Mouse (Mus musculus): Measurements from ENCODE around the gene Tcf23. TPM values are rescaled to one million over a fixed set of nuclear protein-coding genes. Genes with fewer than 3 reads are reported as not detected.
A peak's percentile ranks its signal among the peaks of the same experiment; 100 is the strongest.

Gene Tcf23
- polyA plus RNA-seq, 1 experiment = 0.20 TPM

DNA sequence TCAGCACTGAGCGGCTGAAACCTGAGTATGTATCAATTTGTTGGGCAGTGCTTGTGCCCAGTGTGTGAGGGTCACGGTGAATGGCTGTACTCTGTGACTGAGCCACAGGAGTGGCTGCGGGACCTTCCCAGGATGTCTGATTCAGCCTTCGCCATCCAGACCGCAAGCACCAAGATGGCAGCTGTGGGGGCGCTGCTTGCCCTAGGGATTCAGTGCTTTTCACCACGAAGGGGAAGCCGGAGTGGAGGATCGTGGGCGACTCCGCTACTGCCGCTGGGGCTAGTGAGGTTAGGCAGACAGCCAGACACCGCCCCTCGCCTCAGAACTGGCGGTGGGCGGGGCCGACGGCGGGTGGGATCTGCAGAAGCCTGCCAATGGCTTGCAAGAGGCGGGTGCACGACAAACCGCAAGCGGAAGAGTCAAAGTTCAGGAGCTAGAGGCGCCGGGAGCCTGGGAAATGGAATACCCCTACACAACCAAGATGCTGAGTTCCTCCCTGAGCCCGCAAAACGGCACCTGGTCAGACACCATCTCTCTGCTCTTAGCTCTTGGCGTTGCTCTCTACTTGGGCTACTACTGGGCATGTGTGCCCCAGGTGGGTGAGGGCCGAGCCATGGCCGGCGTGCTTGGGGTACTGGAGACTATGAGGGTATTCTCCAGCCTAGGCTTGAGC lies 18.7 kb upstream of the Tcf23 start:
- peak; percentile 89 to 95 for DNase-seq (ENCODE audit: extremely low spot score in 1 of 2, low spot score in 1 of 2)

DNA sequence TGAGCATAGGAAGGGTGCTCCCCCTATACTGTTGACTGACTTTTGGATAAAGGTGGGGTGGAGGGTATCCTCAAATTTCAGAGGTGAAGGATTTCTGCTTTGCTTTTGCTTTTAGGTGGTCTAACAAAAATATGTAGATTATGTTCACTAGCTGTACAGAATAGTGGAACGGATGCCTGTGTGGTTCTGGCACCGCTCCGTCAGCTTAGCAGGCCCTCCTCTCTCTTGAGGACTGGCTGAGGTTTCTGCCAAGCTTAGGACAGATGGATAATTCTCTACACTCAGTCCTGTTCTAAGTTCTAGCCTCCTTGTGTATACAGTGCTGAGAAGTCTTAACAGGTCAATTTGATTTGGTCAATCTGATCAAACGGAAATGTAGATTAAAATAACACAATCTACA lies 18.0 kb upstream of the Tcf23 start:
- no peak for DNase-seq (ENCODE audit: extremely low spot score in 1 of 2, low spot score in 1 of 2)

DNA sequence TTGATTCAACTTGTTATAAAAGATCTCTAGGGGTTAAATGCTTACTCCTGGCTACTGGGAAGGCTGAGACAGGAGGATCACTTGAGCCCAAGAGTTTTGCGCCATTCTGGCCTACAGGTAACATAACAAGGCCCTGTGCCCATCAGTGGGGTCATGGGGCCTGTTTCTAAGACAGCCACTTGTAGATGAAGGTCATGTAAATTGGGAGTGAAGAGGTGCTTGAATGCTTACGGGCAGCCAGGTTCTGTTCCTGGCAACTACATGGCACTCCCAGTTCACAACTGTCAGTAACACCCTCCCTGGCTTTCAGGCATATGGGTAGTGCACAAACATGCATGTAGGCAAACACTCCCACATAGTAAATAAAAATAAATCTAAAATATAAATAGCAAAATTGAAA lies 17.5 kb upstream of the Tcf23 start:
- DNase-seq (ENCODE audit: extremely low spot score in 1 of 2, low spot score in 1 of 2) = no peak

DNA sequence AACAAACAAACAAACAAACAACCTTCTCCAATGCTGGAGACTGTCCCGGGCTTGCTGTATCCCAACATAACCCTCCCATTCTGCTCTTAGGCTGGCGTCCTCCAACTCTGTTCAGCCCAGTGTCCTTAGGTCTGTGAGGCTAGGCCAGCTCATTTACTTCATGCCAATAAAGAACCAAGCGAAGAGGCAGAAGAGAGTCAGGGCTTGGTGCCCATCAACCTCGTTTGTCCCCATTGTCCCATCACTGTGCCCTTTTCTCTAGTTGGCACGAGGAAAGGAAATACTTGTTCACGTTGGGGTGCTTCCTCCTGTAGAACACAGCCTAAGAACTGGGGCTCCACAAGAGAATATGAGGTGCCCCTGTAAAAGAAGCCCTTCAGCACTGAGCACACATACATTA lies 16.8 kb upstream of the Tcf23 start:
- DNase-seq (ENCODE audit: extremely low spot score in 1 of 2, low spot score in 1 of 2) = no peak

DNA sequence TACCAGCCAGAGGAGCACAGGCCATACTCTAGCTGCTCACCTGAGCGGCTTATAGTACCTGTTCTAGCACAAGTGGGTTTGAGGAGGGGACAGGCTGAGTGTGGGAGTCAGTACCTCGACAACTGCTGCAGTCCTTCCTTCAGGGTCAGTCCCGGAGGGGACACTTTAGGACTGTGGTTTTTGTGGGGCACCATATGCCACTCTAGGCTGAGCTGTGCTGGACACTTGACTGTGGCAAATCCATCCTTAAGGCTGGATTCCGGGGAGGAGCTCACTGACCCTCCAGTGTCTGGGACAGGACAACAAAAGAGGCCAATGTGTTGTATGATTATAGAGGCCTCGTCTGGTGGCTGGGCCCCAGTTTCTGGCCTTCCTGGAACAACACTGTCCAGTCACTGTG lies 15.9 kb upstream of the Tcf23 start:
- DNase-seq (ENCODE audit: extremely low spot score in 1 of 2, low spot score in 1 of 2) = no peak

DNA sequence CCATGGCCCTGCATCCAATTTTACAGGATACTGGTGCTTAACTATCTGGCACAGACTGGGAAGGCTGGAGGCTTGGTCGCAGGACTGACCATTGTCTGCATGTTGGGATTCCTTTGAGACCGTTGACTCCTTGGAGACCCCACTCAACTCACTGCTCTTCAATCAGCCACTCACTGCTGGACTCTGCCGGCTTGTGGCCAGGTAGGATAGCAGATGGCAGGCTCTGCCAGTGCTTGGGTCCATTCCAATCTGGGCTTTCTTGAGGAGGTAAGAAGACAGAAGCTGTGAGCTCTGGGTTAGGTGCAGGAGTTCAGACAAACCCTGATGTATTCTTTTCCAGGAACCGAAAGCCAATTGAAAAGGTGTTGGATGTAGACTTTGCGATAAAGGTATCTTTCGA lies 14.4 kb upstream of the Tcf23 start:
- no peak for DNase-seq (ENCODE audit: extremely low spot score in 1 of 2, low spot score in 1 of 2)

DNA sequence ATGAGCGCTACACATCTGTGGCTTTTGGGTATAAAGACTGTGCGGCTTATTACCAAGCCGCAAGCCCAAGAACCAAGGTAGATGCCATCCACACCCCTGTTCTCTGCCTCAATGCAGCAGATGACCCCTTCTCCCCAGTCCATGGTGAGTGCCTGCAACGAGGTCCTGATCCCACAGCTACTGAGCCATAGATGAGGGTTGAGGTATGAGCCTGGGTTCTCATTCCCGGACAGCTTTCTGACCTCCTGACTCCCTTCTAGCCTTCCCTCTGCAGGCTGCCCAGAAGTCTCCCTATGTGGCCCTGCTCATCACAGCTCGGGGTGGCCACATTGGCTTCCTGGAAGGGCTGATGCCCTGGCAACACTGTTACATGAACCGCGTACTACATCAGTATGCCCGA lies 13.9 kb upstream of the Tcf23 start:
- no peak for DNase-seq (ENCODE audit: extremely low spot score in 1 of 2, low spot score in 1 of 2)

DNA sequence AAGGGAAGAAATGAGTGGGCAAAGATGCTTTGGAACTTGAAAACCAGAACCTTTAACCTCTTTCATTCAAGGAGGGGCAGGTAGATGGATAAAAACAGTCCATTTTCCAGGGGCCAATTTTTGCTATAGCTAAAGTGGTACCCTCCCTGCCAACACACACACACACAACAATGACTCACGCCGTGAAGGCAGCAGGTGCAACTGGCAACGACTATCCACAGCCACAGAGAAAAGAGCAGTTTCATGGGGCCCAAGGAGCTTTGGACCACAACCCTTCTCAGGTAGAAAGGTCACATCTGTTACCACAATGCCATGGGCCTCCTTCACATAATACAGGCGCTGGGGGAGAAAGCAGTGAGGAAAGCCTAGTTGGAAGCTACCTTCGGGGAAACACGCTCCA lies 12.7 kb upstream of the Tcf23 start:
- no peak for DNase-seq (ENCODE audit: extremely low spot score in 1 of 2, low spot score in 1 of 2)

DNA sequence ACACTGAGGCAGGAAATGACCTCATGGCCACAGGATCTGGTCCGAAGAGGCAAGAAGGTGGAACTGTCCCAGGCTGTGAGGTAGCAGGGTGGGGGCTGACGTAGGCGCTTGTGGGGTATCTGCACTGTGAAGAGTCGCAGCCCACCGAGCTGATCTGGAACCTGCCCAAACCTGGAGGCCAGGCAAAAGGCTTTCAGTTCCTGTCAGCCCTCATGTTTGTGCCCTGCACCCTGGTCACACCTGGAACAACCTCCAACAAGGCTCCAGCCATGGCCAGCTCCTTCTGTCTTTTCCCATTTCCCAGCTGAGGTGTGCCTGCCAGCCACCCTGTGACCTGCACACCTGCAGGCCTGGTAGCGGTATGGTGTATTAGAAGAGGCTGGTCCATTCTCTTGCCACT lies 10.6 kb upstream of the Tcf23 start:
- no peak for DNase-seq (ENCODE audit: extremely low spot score in 1 of 2, low spot score in 1 of 2)

DNA sequence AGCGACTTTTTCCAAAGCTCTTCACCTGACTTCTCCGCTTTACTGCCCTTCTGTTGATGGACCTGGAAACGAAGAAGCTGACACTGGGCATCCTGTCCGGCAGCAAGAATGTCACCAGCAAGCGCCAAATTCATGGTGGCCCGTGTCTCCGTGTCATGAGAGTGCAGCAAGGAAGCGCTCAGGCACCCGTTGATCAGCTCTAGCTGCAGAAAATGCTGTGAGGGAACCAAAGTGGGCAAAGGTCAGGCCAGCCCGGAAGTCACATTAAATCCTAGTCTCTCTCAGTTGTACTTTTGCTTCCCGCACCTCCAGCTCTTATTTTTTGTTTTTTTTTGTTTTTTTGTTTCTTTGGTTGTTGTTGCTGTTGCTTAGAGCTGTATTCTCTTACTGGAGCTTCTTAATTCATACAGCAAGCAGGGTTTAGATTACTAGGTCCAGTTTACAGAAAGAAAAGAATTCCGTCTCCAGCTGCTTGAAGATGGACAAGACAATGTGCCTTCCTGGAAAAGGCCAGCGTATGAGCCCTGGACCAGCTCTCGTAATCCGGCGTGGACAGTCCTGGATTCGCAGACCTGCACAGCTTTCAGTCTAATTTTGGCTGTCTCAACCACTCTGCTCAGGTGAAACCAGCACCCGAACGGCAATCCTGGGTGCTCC lies 9.1 kb upstream of the Tcf23 start:
- DNase-seq (ENCODE audit: extremely low spot score in 1 of 2, low spot score in 1 of 2) = no peak

DNA sequence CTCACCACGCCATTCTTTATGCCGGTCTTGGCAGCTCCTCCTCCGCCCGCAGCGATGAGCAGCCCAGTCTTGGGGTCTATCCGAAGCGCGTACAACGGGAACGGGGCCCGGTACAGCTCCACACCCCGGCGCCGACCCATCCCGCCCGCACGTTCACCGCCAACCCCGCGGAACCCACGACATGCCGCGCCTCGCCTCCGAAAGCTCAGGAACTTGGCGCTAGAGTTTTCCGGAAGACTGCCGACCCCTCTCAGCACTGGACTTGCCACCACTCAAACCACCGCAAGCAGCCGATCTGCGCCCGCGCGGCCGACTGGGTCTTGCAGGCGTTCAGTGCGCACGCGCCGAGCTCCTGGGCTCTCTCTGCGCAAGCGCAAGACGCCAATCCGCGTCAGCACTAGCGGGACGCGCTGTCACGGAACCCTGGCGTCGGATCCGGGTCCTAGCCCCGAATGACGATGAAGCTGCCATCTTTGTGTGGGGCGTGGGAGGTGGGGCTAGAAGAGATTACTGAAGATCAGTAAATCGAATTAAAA lies 8.4 kb upstream of the Tcf23 start, which contains the start of gene Preb:
Preb (minus strand) TSS at position 396 of the 536 bp plus-strand sequence.
- peak; percentile 96 to 100 for DNase-seq (ENCODE audit: extremely low spot score in 1 of 2, low spot score in 1 of 2)

DNA sequence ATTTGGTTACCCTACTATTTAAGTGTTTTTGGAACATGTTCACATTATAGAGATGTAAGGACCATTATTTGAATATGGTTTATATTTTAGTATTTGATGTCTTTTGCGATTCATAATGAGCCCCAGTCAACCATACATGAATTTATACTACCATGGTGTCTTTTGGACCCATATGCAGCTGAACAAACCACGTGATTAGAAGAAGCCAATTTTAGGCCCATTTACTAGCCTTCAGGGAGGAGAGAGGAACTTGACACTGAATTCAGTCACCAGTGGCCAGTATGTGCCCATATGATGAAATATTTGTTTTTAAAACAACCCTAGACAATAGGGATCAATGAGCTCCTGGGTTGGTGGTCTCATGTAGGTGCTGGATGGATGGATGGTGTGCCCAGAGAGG lies 7.6 kb upstream of the Tcf23 start:
- no peak for DNase-seq (ENCODE audit: extremely low spot score in 1 of 2, low spot score in 1 of 2)

DNA sequence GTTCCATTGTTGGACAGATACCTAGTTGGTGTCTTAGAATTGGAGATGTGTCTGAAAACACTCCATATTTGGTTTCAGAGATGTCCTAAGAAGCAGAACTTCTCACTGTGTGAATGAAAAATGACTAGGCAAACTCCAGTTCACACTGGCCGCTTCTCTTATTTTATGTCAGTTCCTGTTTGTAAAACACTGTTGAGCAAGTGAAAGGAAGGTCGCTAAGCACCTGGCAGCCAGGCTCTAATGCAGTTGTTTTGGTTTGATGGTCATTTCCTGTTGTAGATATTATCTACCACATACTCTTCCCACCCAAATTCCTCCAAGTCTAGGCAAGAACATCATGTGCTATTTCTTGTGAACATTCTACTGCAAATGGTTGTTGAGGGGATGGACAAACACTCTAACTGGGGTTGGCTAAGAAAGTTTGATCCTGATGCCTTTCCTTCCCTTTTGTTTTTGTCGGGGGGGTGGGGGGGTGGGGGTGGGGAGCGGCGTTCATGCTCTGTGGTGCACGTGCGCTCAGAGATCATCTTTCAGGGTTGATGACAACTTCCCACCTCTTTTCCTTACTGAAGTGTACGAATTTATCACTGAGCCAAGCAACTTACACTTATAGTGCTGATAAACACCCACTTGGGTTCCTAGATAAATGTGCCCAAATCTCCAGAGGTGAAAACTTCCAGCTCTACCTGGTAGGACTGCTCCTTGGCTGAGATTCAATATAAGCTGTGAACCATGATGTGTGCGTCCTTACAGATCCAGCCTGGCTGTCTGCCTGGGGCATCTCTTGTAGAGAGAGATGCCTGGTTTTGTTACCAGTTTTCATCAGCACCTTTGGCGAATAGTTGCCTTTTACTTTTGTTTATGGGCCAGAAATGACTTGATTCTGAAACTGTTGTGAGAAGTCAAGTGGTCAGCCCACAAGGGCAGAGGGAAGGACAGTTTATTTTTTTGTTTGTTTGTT lies 6.6 kb upstream of the Tcf23 start:
- no peak for DNase-seq (ENCODE audit: extremely low spot score in 1 of 2, low spot score in 1 of 2)

DNA sequence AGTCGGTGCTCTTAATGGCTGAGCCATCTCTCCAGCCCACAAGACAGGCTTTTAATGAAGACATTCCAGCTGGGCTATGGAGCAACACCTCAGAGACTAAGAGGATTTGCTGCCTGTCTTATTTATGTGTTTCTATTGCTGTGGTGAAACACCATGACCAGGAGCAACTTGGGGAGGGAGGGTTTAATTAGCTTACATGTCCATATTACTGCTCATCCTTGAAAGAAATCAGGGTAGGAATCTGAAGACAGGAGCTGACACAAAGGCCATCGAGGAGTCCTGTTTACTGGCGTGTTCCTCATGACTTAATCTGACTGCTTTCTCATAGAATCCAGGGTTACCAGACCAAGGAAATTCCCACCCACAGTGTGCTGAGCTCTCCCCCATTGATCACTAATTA lies 4.5 kb upstream of the Tcf23 start:
- DNase-seq (ENCODE audit: extremely low spot score in 1 of 2, low spot score in 1 of 2) = no peak

DNA sequence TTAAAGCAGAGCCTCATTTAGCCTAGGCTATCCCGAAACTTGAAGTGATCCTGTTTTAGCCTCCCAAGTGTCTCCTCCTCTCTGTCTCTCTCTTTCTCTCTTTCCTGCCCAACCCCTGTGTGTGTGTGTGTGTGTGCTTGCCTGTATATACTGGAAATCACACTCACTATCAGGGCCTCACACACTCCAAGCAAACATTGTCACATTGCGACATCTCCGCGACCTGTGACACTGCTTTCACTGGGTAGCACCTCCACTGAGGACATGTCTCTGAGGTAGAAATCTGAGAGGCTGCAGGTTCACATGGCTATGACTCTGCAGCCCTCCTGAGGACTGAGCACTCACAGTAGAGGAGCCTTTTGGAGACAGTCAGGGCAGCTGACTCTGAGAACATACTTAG lies 2.3 kb upstream of the Tcf23 start:
- no peak for DNase-seq (ENCODE audit: extremely low spot score in 1 of 2, low spot score in 1 of 2)

DNA sequence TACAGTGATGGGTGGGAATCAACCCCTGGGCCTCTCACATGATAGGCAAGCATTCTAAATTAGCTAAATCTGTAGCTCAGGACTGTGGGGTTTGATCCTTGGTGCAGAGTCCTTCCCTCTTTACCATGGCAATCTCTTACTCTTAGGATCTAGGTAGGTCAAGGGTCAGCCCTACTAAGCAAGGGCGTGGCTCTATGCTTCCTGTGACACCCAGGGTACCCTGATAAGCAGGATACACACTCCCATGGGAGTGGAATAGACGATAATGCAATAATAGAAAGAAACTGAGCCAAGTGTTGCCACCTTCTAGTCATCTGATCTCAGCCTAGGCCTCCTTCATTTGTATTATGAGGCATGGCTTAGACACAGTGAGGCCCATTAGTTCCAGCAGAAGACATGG lies 978 bp downstream of the Tcf23 start:
- DNase-seq (ENCODE audit: extremely low spot score in 1 of 2, low spot score in 1 of 2) = no peak

DNA sequence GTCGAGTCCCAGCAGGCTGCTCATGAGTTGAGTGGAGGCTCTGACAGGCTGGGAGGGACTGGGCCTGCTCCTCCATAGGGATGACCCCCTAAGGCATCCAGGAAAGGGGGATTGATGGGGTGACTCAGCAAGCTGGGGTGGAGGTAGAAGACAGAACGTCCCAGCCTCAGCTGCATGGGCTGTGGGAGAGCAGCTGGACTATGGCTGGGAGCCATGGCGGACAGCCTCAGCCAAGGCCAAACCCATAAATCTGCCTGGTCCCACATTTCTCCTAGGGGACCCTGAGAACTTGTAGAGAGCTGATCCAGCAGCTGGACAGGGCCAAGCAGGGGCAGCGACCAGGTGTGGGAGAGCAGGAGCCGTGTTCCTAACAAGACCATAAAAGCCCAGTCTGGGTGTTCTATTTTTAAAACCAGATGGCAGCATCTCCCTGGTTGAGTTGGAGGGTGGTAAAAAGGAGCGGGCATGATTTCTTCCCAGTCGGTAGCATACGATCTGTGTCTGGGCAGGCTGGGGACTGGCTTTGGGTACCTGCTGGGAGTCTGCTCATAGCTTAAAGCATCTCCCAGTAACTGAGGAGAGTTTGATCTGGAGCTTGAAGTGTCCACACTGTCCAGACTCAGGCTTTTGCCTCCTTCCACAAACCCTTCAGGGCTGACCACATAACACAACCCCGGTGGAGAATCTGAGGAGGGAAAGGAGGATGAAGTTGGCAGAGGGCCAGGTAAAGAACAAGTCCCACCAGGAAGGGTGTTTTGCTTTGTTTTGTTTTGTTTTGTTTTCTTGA lies 6.6 kb downstream of the Tcf23 start:
- DNase-seq (ENCODE audit: extremely low spot score in 1 of 2, low spot score in 1 of 2) = no peak

DNA sequence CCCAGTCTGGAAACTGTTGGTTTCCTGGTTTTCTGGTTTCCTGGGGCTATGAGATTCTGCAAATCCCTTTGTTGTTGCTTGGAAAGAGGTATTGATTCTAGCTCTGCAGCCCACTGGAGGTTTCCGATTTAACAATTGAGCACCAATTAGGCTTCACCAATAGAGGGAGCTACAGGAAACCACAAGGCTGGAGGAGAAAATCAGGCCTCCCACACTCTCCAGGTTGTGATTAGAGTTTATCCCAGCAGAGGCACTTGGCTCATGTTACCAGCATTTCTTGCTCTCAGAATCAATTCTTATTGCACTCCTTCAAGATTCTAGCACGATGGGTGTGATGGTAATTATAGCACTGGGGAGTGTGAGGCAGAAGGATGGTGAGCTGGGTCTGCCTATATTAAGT lies 13.9 kb downstream of the Tcf23 start:
- DNase-seq (ENCODE audit: extremely low spot score in 1 of 2, low spot score in 1 of 2) = peak; percentile 72 to 85

DNA sequence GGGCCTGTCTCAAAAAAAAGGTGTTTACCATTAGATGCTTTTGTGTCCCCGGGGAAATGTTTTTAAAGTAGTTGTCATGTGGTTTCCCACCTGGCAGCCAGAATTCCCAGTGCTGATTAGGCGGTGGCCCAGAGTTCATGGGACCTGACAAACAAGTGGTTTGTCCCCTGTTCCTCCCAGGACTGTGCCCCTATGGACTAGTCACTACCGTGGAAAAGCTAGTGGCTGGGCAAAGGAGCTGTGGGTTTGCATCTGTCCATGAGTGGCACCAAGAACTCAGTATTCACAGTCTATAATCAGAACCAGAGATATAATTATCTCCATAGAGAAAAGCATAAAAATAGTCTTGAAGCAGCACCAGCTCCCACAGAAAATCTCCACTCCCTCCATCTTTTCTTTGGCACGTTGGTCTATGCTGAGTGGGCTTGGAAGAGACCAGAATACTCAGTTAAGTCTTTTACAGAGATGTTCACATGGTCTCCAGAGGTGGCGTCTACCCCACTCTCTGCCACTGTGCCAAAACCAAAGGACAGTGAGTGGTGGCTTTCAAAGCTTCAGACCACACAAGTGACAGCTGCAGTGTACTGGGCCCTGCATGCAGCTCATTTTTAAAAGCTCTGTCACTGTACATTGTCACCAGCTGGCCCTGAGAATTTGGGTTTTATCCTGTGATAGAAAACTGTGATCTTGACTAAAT lies 24.7 kb downstream of the Tcf23 start:
- peak; percentile 74 for DNase-seq (ENCODE audit: extremely low spot score in 1 of 2, low spot score in 1 of 2)

DNA sequence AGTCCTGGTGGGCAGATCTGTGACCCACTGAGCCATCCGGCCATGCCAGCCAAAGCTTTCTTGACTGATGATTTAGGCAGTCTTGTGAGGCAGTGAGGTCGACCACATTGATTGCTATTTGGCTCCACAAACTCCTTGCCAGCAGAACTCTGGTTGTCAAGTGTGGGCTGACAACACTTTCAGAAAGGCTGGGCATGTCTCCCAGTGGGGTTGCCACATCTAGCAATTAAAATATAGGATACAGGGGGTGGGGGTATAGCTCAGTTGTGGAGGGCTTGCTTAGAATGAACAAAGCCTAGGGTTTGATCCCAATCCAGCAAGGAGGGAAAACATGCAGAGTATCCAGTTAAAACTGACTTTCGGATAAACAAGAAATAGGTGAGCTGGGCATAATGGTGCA lies 25.6 kb downstream of the Tcf23 start:
- peak; percentile 30 to 65 for DNase-seq (ENCODE audit: extremely low spot score in 1 of 2, low spot score in 1 of 2)

All from frontal cortex, adult 2 months (tissue).